Mouse (Mus musculus) cerebellum, adult 2 months (tissue): ENCODE data around the gene Mrpl24. TPM values are rescaled to one million over a fixed set of nuclear protein-coding genes. Genes with fewer than 3 reads are reported as not detected.

Source experiments
- DNase-seq, 2 experiments: peaks; one replicate each; pipeline ENCODE4 v3.0.0; 2021
- H3K27ac ChIP-seq: fragments of 200-500 bp; 2 replicates; pipeline ENCODE4 v1.5.1; 2012; ENCODE audit warnings: low read length, control low read depth, inconsistent platforms; ENCODE audit not compliant: insufficient read depth
- H3K27me3 ChIP-seq: fragments of 200-500 bp; 2 replicates; pipeline ENCODE4 v1.6.1; 2012; ENCODE audit warnings: inconsistent platforms, mild to moderate bottlenecking, low read length, moderate library complexity; ENCODE audit not compliant: control insufficient read depth, insufficient read depth
- H3K4me1 ChIP-seq: fragments of 200-500 bp; 2 replicates; pipeline ENCODE4 v1.6.1; 2011; ENCODE audit warnings: low read length; ENCODE audit not compliant: control insufficient read depth, insufficient read depth
- H3K4me3 ChIP-seq: fragments of 200-500 bp; replicated peaks from 2 replicates; pipeline ENCODE3; 2011; ENCODE audit warnings: mild to moderate bottlenecking, low read depth, low read length, control low read depth; ENCODE audit not compliant: insufficient read depth
- CTCF ChIP-seq: fragments of 200-500 bp; IDR thresholded peaks from 2 replicates; pipeline ENCODE4 v1.5.1; 2011; ENCODE audit warnings: low read depth, mild to moderate bottlenecking, control low read depth, low read length, moderate library complexity, borderline replicate concordance; ENCODE audit not compliant: insufficient read depth
- POLR2A ChIP-seq: fragments of 200-500 bp; IDR thresholded peaks from 2 replicates; pipeline ENCODE4 v1.6.1; 2011; ENCODE audit warnings: low read length, control low read depth, borderline replicate concordance; ENCODE audit not compliant: insufficient read depth
- WGBS: fragments of 180-500 bp; shearing (Covaris S2); methylation state at CpG from one replicate; pipeline ENCODE4 v1.1.7; 2018; 5-methylcytosine and 5-hydroxymethylcytosine counted together
- polyA plus RNA-seq: library from polyadenylated mRNA; depleted of rRNA; stranded (reverse); fragments of >200 nt; gene quantifications from 2 replicates; pipeline ENCODE4 v1.2.3, GENCODE M21; 2012

Mrpl24 gene
- polyA plus RNA-seq, 1 experiment = 84.9 TPM

GRCm38 (mm10) chr3:87949266-87949954, 30.1 kb downstream of the Mrpl24 start:
- Histone ChIP-seq H3K4me1 (no peaks in the 10 kb centered on the region; the same call in 1 of the 2 replicates), H3K27me3 (peaks cover 7% of the 10 kb centered on the region; the same call in 1 of the 2 replicates), H3K27ac (no peak overlapping the region), H3K4me3 (no peak overlapping the region)
- TF ChIP-seq POLR2A (no peak), CTCF (no peak)
- WGBS = 29% methylated on average over 16 of the region's 16 CpGs
- no peak for DNase-seq

- Histone ChIP-seq H3K4me3 (no peak overlapping the region), H3K27ac (no peak overlapping the region), H3K27me3 (peaks cover 7% of the 10 kb centered on the region; the same call in 1 of the 2 replicates), H3K4me1 (no peaks in the 10 kb centered on the region; the same call in 1 of the 2 replicates)
- TF ChIP-seq CTCF = no peak
- TF ChIP-seq POLR2A = no peak
- WGBS = 43% methylated on average over 13 of the region's 13 CpGs
- no peak for DNase-seq
Measured at GRCm38 (mm10) chr3:87949955-87950515, 30.7 kb downstream of the Mrpl24 start.

- Histone ChIP-seq H3K4me1 (no peaks in the 10 kb centered on the region), H3K27me3 (peaks cover 7% of the 10 kb centered on the region; the same call in 1 of the 2 replicates), H3K27ac (no peak overlapping the region), H3K4me3 (no peak overlapping the region)
- TF ChIP-seq CTCF = no peak
- WGBS = 26% methylated on average over 12 of the region's 12 CpGs
- no peak for DNase-seq
Measured at GRCm38 (mm10) chr3:87951946-87952345, 32.6 kb downstream of the Mrpl24 start.

GRCm38 (mm10) chr3:87952440-87952839, 33.1 kb downstream of the Mrpl24 start:
- Histone ChIP-seq H3K4me3 (no peak overlapping the region), H3K27ac (no peak overlapping the region), H3K4me1 (no peaks in the 10 kb centered on the region), H3K27me3 (peaks cover 7% of the 10 kb centered on the region; the same call in 1 of the 2 replicates)
- TF ChIP-seq CTCF (no peak), POLR2A (no peak)
- DNase-seq = no peak
- 12% methylated on average over 5 of the region's 5 CpGs for WGBS

GRCm38 (mm10) chr3:87958056-87958455, 38.8 kb downstream of the Mrpl24 start:
- DNase-seq = no peak
- TF ChIP-seq POLR2A (no peak), CTCF (no peak)
- no peak overlapping the region for H3K4me3 ChIP-seq
- no peaks in the 10 kb centered on the region for H3K4me1 ChIP-seq
- no peak overlapping the region for H3K27ac ChIP-seq
- WGBS = 11% methylated on average over 1 of the region's 1 CpGs
- H3K27me3 ChIP-seq = peaks cover 1% of the 10 kb centered on the region; the same call in 1 of the 2 replicates

- no peak for DNase-seq
- Histone ChIP-seq H3K4me3 (no peak overlapping the region), H3K27me3 (0 out of 2 replicates have a peak, but pooled peaks cover 1% of the 10 kb centered on the region), H3K27ac (no peak overlapping the region), H3K4me1 (no peaks in the 10 kb centered on the region)
- no peak for TF ChIP-seq CTCF
- no peak for TF ChIP-seq POLR2A
- 35% methylated on average over 4 of the region's 4 CpGs for WGBS
Measured at GRCm38 (mm10) chr3:87958476-87958875, 39.2 kb downstream of the Mrpl24 start.

GRCm38 (mm10) chr3:87958967-87959366, 39.7 kb downstream of the Mrpl24 start:
- 46% methylated on average over 1 of the region's 1 CpGs for WGBS
- Histone ChIP-seq H3K4me1 (no peaks in the 10 kb centered on the region), H3K4me3 (no peak overlapping the region), H3K27ac (no peak overlapping the region), H3K27me3 (0 out of 2 replicates have a peak, but pooled peaks cover 1% of the 10 kb centered on the region)
- no peak for TF ChIP-seq POLR2A
- TF ChIP-seq CTCF = no peak
- no peak for DNase-seq

- H3K27me3 ChIP-seq = 0 out of 2 replicates have a peak, but pooled peaks cover 1% of the 10 kb centered on the region
- no peaks in the 10 kb centered on the region for H3K4me1 ChIP-seq
- WGBS = 73% methylated on average over 7 of the region's 7 CpGs
- no peak overlapping the region for H3K4me3 ChIP-seq
- TF ChIP-seq CTCF (no peak), POLR2A (no peak)
- no peak for DNase-seq
- no peak overlapping the region for H3K27ac ChIP-seq
Measured at GRCm38 (mm10) chr3:87959371-87959770, 40.1 kb downstream of the Mrpl24 start.
